Mouse (Mus musculus) thymus, postnatal 4 days (tissue): ENCODE measurements around the gene Gm20388.

ENCODE experiments used
- DNase-seq: peaks from one replicate; pipeline ENCODE4 v3.0.0; 2021

The Gm20388 gene

GRCm38 (mm10) chr8:120294982-120295870, 384.6 kb downstream of the Gm20388 start:
- peak; percentile 21 for DNase-seq

GRCm38 (mm10) chr8:120297000-120297399, 386.4 kb downstream of the Gm20388 start:
- no peak for DNase-seq

GRCm38 (mm10) chr8:120298601-120299532, 388.2 kb downstream of the Gm20388 start:
- DNase-seq, result no peak

DNA sequence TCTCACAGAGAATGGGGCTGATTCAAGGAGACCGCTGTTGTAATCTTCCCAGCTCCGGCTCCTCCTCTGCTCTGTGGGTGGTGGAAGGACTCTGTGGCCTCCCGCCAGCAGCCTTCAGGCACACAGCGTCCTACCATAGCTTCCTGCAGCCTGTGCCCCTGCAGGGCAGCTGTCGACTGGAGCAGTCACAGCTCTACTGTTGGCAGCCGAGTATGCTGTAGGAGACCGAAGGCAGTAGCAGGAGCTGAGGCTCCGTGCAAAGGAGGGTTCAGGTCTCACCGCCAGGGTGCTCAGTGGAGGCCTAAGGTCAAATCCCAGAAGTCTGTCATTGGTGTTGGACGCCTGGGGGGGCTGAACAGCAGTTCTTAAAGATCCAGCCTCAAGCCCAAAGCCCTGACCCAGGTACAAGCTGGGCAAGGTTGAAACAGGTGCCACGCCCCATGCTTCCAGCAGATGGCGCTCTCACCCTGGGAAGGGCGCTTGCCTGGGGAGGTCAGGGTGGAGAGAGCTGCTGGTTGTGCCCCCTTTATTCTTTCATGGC, 390.0 kb downstream of the Gm20388 start:
- peak; percentile 93 for DNase-seq

- DNase-seq, result no peak
Observed at GRCm38 (mm10) chr8:120302941-120303675, 392.5 kb downstream of the Gm20388 start.

DNA sequence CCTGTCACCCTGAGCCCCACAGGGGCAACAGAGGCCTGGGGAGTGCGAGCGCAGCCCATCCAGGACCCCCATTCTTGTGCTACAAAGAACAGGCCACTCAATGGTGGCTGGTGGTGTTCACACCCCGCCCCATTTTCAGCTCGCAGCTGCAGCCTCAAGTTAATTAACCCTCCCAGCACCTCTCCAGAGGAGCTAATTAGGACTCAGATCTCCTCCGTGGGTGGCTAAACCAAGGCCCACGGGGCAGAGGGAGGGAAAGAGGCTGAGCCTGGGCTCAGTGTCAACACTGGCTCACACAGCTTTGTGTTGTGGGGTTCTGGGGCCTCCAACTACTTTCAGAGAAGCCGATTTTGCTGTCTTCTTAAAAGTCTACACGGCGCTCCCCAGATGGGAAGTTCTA, 393.5 kb downstream of the Gm20388 start:
- no peak for DNase-seq

DNA sequence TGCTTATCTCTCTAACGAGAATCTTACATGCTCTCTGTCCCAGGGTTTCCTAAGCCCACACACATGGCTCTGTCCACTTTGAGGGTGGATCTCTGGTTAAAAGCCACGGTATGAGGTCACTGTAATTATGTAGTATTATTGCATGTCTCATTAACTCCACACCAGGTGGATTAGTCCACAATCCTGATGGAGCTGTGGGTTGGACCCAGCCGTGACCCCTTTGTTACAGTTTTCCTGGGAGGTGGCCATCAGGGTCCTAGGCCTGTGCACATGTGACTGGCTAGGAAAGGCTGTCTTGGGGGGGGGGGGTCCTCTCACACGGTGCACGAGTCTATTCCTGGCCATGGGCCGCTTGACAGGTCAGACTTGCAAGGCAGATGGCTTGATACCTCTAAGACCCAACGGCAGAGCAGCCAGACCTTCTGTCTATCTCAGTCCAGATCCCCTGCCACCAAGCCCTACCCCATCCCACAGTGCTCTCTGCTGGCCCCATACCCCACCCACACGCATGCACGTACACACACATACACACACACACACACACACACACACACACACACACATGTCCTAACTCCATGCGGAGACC, 395.3 kb downstream of the Gm20388 start:
- no peak for DNase-seq

DNA sequence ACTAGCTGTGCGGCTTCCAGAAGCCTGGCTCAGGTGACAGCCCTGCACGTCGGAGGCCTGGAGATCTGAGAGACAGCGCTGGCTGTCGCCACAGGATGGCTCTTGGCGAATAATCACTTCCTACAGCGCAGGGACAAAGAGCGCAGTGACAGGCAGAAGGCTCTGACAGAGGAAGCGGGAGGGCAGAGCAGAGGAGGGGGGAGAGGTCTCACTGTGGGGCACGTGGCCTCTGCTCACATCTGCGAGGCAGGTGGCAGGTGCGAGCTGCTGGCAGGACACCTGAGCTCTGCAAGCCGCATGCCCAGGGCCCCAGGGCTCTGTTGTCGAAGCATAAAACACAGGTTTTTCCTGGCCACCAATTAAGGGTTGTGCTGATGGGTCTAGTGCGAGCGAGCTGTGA, 396.5 kb downstream of the Gm20388 start:
- DNase-seq, result peak; percentile 84

GRCm38 (mm10) chr8:120307528-120307927, 396.9 kb downstream of the Gm20388 start:
- DNase-seq, result no peak

DNA sequence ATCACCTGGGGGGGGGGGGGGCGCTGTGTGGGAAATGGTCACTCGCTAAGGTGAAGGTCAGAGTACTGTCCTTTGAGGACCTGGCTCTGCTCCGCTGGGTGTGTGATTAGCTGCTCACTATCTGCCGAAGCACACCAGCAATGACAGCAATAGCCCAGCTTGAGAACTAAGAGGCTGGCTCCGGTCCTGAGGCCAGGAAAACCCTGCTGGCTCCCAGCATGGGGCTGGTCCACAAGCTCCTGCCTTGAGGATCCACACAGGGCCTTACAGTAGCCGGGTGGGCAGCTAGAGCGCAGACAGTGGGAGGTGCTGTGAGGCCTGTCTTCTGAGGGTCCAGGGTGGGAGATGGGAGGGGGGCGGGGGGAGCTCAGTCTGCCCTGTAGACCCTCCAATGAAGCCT, 397.5 kb downstream of the Gm20388 start:
- DNase-seq, result no peak

DNA sequence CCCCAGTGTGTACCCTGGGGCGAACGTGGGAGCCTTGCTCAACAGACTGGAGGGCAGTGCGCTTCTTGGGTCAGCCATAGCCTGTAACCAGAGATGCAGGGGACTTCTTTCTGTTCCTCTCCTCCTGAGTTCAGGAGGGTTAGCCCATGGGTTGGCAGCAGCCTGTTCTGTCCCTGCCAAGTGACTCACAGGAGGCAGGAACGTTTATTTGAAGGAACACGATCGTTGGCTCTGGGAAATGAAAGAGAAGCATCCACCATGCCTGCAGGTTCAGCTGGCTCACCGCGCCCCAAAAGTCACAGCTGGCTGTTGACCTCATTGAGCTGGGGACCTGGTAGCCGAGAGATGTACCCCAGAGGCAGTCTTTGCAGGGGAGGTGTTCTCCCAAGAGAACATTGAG, 397.9 kb downstream of the Gm20388 start:
- DNase-seq, result no peak

- DNase-seq, result no peak
Observed at GRCm38 (mm10) chr8:120309326-120309725, 398.7 kb downstream of the Gm20388 start.

- no peak for DNase-seq
Observed at GRCm38 (mm10) chr8:120310063-120310462, 399.4 kb downstream of the Gm20388 start.

- DNase-seq, result no peak
Observed at GRCm38 (mm10) chr8:120312452-120312851, 401.8 kb downstream of the Gm20388 start.

DNA sequence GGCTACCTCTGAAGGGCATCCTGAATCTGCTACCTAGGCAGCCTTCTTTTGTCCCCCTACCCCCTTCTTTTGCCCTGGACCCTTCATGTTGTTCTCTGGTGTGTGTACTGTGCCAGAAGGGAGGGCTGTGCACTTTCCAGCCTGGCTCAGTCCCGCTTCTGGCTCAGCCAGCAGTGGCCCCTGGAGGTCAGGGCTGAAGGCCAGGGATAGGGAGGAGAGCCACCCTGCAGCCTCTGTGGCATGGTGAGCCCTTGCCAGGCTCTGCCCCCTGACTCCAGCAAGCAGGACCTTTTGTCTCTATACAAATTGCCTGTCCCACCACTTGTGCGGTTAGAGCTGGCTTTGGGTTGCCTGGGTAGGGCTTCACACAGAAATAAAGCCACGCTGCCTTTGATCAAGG, 403.0 kb downstream of the Gm20388 start:
- DNase-seq, result no peak

GRCm38 (mm10) chr8:120314932-120315331, 404.3 kb downstream of the Gm20388 start:
- no peak for DNase-seq

DNA sequence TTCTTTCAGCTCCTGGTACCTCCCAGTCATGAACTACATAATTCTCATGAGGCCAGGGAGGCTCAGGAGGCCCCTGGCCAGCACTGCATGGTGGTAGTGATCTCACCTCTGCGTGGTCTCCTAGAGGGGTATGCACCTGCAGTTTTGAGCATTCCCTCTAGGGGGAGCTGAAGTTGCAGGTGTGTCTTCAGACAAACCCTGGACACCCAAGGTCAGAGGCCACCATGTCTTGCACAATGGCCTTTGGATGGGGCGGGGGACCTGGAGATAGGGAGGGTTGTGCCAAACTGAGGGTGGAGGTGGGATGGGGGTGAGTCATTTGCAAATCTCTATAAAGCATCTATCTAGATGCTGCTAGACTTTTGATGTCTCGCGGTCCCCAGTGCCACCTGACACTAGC, 405.0 kb downstream of the Gm20388 start:
- peak; percentile 76 for DNase-seq

DNA sequence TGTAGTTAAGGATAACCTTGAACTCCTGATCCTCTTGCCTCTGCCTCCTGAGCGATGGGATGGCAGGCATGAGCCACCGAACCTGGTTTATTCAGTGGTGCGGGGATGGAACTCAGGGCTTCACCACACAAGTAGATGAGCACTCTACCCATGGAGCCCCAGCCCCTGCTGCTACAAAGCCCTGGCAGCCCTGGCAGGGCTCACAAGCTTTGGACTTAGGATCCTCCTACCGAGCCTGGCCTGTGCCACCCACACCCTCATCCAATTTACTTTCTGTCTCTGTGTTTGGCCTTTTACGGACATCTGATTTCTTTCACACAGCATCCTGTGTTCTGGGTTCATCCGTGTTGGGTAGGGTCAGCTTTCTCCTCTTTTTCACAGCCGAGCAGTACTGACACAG, 406.1 kb downstream of the Gm20388 start:
- DNase-seq, result no peak

DNA sequence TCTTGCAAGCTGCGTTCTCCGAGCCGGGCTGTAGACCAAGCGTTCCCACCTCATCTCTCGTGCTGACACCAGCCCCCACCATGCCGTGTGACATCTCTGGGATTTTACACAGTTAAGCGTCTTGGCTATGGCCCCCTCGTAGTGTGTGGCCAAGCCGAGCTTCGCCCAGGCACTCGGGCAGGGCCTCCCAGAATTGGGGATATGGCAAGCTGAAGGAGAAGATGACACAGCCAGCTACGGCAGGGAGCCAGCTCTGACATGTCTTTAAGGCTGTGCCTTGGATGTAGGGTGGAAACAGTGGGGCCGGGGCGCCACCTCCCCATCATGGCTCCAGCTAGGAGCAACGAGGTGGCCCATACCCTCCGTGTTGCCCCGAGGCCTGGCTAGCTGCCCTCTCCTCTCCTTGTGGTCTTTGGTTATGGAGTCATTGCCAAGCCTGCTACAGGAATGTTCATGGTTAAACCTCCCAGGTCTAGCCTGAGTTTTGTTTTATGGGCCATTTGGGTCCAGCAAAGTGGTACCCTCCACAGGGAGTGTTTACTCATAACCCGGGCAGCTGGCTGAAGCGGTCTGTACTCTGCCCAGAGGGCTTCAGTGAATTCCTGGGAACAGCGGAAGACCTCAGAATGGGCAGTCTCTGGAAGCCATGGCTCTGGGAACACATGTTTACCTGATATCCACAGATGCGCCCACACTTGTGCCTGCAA, 406.6 kb downstream of the Gm20388 start:
- no peak for DNase-seq

DNA sequence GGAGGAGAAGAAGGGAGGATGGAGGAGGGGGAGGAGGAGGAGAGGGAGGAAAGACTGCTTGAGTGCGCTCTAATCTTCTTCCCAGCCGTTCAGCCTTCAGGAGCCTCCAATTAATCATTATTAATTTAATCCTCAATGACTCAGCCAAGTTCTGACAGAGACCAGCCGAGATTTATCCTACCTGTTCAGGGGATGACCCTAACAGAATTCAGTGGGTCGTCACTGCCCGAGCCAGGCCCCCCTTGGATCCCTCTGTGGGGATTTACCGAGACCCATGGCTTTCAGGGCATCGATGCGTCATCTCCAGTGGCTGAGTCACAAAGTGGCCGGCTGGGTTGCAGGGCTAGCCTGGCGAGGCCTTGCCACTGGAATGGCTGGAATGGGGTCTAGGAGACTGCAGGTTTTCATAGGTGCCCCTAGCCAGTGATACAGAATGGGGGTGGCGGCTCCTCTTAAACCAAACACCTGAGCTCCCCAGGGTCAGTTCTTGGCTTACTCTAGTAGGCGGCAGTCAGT, 407.9 kb downstream of the Gm20388 start:
- no peak for DNase-seq

DNA sequence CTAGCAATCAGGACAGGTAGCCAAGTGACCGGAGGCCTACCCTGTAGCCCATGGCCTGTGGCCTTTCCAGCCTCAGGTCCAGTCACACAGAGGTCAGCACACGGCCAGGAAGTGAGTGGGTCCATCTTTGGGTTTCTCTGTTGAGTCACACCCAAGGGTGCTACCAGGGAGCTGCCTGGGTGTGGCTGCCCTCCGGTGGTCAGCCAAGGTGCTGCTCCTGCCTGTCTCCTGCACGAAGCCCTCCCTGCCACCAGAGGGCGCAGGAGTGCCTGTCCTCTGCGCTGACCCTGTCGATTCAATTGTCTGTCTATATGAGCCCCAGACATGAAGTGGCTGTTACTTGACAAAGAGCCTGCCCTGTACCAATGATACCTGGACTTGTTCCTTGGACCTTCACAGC, 408.8 kb downstream of the Gm20388 start:
- DNase-seq, result peak; percentile 91
